Mouse (Mus musculus): ENCODE results near the gene Serpinb1b. TPM values are rescaled to one million over a fixed set of nuclear protein-coding genes. Genes with fewer than 3 reads are reported as not detected.

Gene Serpinb1b
- polyA plus RNA-seq, 1 experiment from 2014 or later: not detected

GRCm38 (mm10) chr13:33113054-33113453 lies 34.7 kb downstream of the Serpinb1b start:
- H3K9me3 ChIP-seq (ENCODE audit: low read length): no peaks in the 10 kb centered on the region
- H3K4me1 ChIP-seq (ENCODE audit: insufficient read depth): no peaks in the 10 kb centered on the region
- DNase-seq: no peak
- no peak overlapping the region for H3K4me3 ChIP-seq (ENCODE audit: low read depth, low read length)
- ATAC-seq: no peak
- WGBS (ENCODE audit: insufficient replicate concordance): 39% methylated on average over 3 of the region's 3 CpGs
- H3K4me2 ChIP-seq (ENCODE audit: low read depth, low read length): no peak overlapping the region
- no peaks in the 10 kb centered on the region for H3K27me3 ChIP-seq (ENCODE audit: insufficient read depth, low read length)
- no peak overlapping the region for H3K9ac ChIP-seq (replicated peaks)
- TF ChIP-seq CTCF (IDR thresholded peaks at IDR 0.05; ENCODE audit: low read depth) (no peak), EP300 (IDR thresholded peaks at IDR 0.05; ENCODE audit: low read depth) (no peak)
- H3K27ac ChIP-seq (ENCODE audit: low read depth): no peak overlapping the region
- no peaks in the 10 kb centered on the region for H3K36me3 ChIP-seq (replicated peaks; ENCODE audit: insufficient read depth, low read length)

GRCm38 (mm10) chr13:33137717-33138116 lies 59.3 kb downstream of the Serpinb1b start:
- no peak overlapping the region for H3K4me2 ChIP-seq (ENCODE audit: low read depth, low read length)
- H3K36me3 ChIP-seq (replicated peaks; ENCODE audit: insufficient read depth, low read length): no peaks in the 10 kb centered on the region
- TF ChIP-seq CTCF (IDR thresholded peaks at IDR 0.05; ENCODE audit: low read depth): no peak
- no peak for TF ChIP-seq EP300 (IDR thresholded peaks at IDR 0.05; ENCODE audit: low read depth)
- no peak overlapping the region for H3K4me3 ChIP-seq (ENCODE audit: low read depth, low read length)
- DNase-seq: no peak
- no peak overlapping the region for H3K27ac ChIP-seq (ENCODE audit: low read depth)
- no peaks in the 10 kb centered on the region for H3K9me3 ChIP-seq (ENCODE audit: low read length)
- no peak overlapping the region for H3K9ac ChIP-seq (replicated peaks)
- H3K27me3 ChIP-seq (ENCODE audit: insufficient read depth, low read length): no peaks in the 10 kb centered on the region
- no peaks in the 10 kb centered on the region for H3K4me1 ChIP-seq (ENCODE audit: insufficient read depth)
- 74% methylated on average over 2 of the region's 2 CpGs for WGBS (ENCODE audit: insufficient replicate concordance)
- no peak for ATAC-seq

GRCm38 (mm10) chr13:33141435-33141834 lies 63.1 kb downstream of the Serpinb1b start:
- Histone ChIP-seq H3K9ac (replicated peaks) (no peak overlapping the region), H3K4me1 (ENCODE audit: insufficient read depth) (no peaks in the 10 kb centered on the region), H3K36me3 (replicated peaks; ENCODE audit: insufficient read depth, low read length) (no peaks in the 10 kb centered on the region), H3K27me3 (ENCODE audit: insufficient read depth, low read length) (no peaks in the 10 kb centered on the region), H3K9me3 (ENCODE audit: low read length) (no peaks in the 10 kb centered on the region), H3K4me3 (ENCODE audit: low read depth, low read length) (no peak overlapping the region), H3K4me2 (ENCODE audit: low read depth, low read length) (no peak overlapping the region), H3K27ac (ENCODE audit: low read depth) (no peak overlapping the region)
- no peak for DNase-seq
- no peak for TF ChIP-seq EP300 (IDR thresholded peaks at IDR 0.05; ENCODE audit: low read depth)
- no peak for TF ChIP-seq CTCF (IDR thresholded peaks at IDR 0.05; ENCODE audit: low read depth)
- ATAC-seq: no peak
- 60% methylated on average over 3 of the region's 3 CpGs for WGBS (ENCODE audit: insufficient replicate concordance)

Other genes with a start within 250 kb of the Serpinb1b start
- 50.4 and 50.7 TPM in 2 replicates for gene Serpinb1a, start 227.4 kb upstream of the Serpinb1b start, polyA plus RNA-seq (2015; fragmentation: Nextera tagmentation; extraction: Ambion mirVana)
- gene Serpinb1c, start 180.4 kb upstream of the Serpinb1b start, polyA plus RNA-seq (2015; fragmentation: Nextera tagmentation; extraction: Ambion mirVana): not detected in 2 replicates
- gene Serpinb6b, start 113.4 kb upstream of the Serpinb1b start, polyA plus RNA-seq (2015; fragmentation: Nextera tagmentation; extraction: Ambion mirVana): 2.9 TPM in 2 replicates
- 1.7 and 2.2 TPM in 2 replicates for gene Serpinb9, start 75.3 kb upstream of the Serpinb1b start, polyA plus RNA-seq (2015; fragmentation: Nextera tagmentation; extraction: Ambion mirVana)
- 0.15 TPM in 1 of 2 replicates, not detected in the other for gene Serpinb9b, start 51.2 kb upstream of the Serpinb1b start, polyA plus RNA-seq (2015; fragmentation: Nextera tagmentation; extraction: Ambion mirVana)
- not detected in 2 replicates for gene Serpinb9c, start 81.2 kb downstream of the Serpinb1b start, polyA plus RNA-seq (2015; fragmentation: Nextera tagmentation; extraction: Ambion mirVana)
- gene Serpinb9d, start 114.4 kb downstream of the Serpinb1b start, polyA plus RNA-seq (2015; fragmentation: Nextera tagmentation; extraction: Ambion mirVana): not detected in 2 replicates
- gene Serpinb9e, start 171.0 kb downstream of the Serpinb1b start, polyA plus RNA-seq (2015; fragmentation: Nextera tagmentation; extraction: Ambion mirVana): not detected in 2 replicates
- not detected in 2 replicates for gene Serpinb9f, start 245.5 kb downstream of the Serpinb1b start, polyA plus RNA-seq (2015; fragmentation: Nextera tagmentation; extraction: Ambion mirVana)

Measured in liver, postnatal 0 days (tissue).